Mouse (Mus musculus) layer of hippocampus, postnatal 25 days (tissue): ENCODE measurements around the gene Tent5c. TPM values are rescaled to one million over a fixed set of nuclear protein-coding genes. Genes with fewer than 3 reads are reported as not detected.
A peak's percentile ranks its signal among the peaks of the same experiment; 100 is the strongest.
"Not testable (repeated sequence)": the region's sequence is repeated elsewhere in the genome, so short reads cannot be mapped to it uniquely, and the experiment has no call there.

Experiments
- DNase-seq, 2 experiments: peaks; one replicate each; pipeline ENCODE4 v3.0.0; 2022; ENCODE audit warnings: mixed read lengths in 2 of 2, low spot score in 1 of 2; ENCODE audit errors: extremely low spot score in 1 of 2
- total RNA-seq, 2 experiments: library from RNA; stranded (reverse); gene quantifications; 2 replicates each; pipeline ENCODE4 v1.2.3; 2021

Tent5c gene
- total RNA-seq, 2 experiments from 2014 or later = 2.6 to 3.2 TPM

DNA sequence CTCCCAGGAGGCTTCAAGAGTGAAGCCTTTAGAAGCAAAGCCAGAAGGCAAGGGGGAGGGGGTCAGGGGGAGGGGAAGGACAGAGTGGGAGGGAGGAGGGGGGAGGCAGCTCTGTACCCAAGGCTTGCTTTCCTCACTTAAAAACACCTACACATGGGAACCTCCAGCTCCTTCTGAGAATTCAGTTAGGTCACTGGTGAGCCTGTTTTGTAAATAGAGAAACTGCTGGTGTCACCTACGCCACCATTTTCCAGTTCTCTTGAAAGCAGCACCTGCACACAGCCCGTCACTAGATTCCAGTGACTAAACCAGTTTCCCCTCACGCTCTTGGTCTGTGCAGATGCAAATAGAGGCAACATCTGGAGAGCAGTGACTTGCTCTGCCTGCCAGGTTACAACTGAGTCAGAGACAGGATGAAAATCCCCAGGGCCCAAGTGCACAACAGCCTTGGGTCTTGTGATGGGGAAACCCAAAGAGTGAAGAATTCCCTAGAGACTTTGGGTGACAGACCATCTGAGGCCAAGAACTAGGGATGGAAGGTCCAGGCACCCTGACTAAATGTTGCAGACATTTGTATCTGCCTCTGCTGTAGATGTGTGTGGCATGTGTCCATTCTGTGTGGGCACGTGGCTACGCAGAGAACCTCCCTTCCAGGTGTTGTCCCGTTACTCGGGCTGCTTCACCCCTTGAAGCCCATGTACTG, 45.2 kb downstream of the Tent5c start:
- DNase-seq = no peak

DNA sequence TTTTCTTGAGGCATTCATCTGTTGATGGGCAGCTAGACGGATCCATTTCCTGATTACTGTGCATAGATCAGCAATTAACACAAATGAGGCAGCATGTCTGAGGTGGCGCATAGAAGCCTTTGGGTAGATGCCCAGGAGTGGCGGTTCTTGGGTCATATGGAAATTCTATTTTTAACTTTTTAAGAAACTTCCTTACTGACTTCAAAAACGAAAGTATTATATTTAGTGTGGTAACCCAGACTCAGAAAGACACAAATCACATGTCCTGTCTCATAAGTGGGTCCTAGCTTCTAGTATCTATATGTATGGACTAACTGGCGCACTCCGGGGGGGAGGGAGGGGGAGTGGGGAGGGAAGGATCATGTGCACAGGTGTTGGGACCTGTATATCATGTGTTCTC, 46.6 kb downstream of the Tent5c start:
- no peak for DNase-seq

GRCm38 (mm10) chr3:100440754-100441153, 48.4 kb downstream of the Tent5c start:
- DNase-seq = no peak

DNA sequence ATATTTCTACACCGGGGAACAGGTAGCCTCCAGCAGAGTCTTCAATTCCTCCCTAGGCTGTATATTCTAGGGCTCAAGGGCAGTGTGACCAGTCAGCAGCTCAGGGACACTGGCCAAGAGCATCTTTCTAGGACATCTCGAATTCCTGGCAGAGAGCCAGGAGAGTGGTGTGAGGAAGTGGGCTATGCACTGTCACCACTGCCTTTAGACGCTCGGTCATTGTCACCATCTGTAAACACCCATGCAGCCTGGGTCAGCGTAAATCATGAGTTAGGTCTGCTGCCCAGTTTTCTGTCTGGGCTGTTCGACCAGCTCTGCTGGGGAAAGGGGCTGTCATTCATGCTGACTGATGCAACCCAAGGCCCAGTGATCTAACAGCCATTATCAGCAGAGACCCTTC, 49.1 kb downstream of the Tent5c start:
- no peak for DNase-seq

GRCm38 (mm10) chr3:100439088-100439487, 50.0 kb downstream of the Tent5c start:
- no peak for DNase-seq

GRCm38 (mm10) chr3:100438461-100439002, 50.6 kb downstream of the Tent5c start:
- DNase-seq = no peak

DNA sequence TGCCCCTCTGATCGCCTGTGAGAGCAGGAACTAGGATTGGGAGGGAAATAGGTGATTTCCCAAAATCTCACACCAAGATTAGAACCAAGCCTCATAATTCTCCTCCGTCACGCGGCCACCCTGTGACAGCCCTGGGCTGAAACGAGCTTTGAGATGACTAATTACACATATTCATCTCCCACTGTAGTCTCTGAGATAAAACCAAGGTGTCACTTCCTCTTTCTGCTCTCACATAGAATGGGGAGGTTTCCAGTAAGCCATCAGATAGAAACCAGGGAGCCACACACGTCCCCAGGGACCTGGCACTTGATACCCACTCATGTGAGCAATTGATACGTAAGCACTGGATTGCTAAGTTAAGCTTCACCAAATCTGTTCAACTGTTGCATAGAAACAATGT, 52.4 kb downstream of the Tent5c start:
- no peak for DNase-seq

GRCm38 (mm10) chr3:100431705-100432104, 57.4 kb downstream of the Tent5c start:
- DNase-seq = no peak

- DNase-seq = no peak
Observed at GRCm38 (mm10) chr3:100430731-100431130, 58.4 kb downstream of the Tent5c start.

GRCm38 (mm10) chr3:100430101-100430500, 59.0 kb downstream of the Tent5c start:
- DNase-seq = no peak

- DNase-seq = no peak
Observed at GRCm38 (mm10) chr3:100429667-100430066, 59.5 kb downstream of the Tent5c start.

DNA sequence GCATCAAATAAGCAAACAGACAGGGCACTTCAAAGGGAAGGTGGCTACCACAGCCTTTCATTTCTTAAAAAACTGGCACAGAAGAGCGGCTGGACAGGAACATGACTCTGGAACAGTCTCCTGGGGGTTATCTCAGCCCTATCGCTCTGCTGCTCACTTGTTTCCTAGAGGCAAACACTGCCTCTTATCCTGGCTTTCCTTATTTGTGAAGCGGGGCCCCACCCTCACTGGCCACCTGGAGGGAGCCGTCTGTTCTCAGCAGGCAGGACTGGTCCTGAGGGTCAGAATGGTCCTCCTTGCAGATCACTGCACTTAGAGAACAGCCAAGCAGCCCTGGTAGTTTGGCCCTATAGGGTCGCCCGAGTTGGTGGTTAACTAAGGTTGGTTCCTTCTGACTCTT, 61.6 kb downstream of the Tent5c start:
- no peak for DNase-seq

- DNase-seq = peak in 1 of 2 experiments; percentile 50
Observed at GRCm38 (mm10) chr3:100422392-100423167, 66.5 kb downstream of the Tent5c start.

- no peak for DNase-seq
Observed at GRCm38 (mm10) chr3:100421354-100421753, 67.8 kb downstream of the Tent5c start.

DNA sequence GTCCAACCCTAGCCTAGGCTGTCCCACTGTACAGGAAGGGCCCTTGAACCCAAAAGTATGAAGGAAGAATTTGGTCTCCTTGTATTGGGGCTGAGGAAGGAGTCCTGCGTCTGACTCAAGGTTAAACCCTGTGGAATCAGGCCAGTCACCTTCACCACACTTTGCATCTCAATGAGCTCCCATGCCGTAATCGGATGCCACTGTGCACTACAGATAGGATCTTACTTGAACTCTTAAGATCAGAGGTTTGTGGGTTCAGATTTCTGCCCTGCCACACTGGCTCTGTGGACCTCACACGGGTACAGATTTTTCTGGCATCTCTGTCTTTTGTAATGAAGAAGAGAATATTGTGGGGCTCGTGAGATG, 68.5 kb downstream of the Tent5c start:
- no peak for DNase-seq

GRCm38 (mm10) chr3:100419962-100420690, 69.0 kb downstream of the Tent5c start:
- no peak for DNase-seq

DNA sequence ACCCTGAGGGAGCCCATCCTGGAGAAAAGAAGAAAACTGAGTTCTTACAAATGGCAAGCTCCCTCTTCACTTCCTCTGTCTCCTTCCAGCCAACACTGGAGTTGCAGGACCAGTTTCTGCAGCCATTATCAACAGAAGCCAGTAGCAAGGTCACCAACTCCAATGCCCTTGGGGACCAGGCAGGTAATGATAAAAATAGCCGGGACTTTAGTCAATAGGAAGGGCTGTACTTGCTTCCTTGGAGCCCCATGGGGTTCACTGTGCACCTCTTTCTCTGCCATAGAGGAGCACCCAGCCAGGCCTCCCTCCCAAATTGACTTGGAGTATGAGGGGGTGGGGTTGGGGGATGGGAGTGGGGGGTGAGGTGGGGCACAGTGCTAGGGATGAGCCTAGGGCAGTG, 70.7 kb downstream of the Tent5c start:
- no peak for DNase-seq

GRCm38 (mm10) chr3:100417772-100418311, 71.3 kb downstream of the Tent5c start:
- DNase-seq = no peak

DNA sequence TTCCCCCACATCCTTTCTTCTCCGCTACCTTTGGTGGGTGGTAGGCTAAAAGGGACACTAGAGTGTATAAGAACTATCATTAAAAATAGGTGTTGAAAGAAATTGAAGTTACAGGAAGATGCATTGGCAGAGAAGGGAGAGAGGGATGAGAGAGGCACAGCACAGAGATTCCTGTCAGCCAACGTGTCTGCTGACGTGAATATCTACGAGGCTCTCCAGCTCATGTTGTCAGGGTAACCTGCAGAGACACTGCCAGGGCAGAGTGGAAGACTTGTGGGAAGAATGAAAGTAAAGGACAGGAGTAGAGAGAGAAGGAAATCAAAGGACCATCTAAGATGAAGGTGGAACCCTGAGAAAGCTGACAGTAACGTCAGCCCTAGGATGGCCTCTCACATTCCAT, 73.5 kb downstream of the Tent5c start:
- DNase-seq = no peak

- not testable (repeated sequence) for DNase-seq
Observed at GRCm38 (mm10) chr3:100413586-100413985, 75.5 kb downstream of the Tent5c start.

GRCm38 (mm10) chr3:100411945-100412344, 77.2 kb downstream of the Tent5c start:
- DNase-seq = no peak
